Mouse (Mus musculus) liver, embryonic 14.5 days (tissue): ENCODE data around the gene Dmrtb1. TPM values are rescaled to one million over a fixed set of nuclear protein-coding genes. Genes with fewer than 3 reads are reported as not detected.

ENCODE experiments used
- ATAC-seq: fragments of 200-750 bp; cut with Nextera tagmentation; 2 replicates; pipeline ENCODE4 v1.8.0; 2017; ENCODE audit warnings: moderate number of reproducible peaks, mild to moderate bottlenecking, moderate library complexity; ENCODE audit not compliant: insufficient read depth
- DNase-seq, 3 experiments: peaks; one replicate each; pipeline ENCODE4 v3.0.0-alpha.2; 2012 to 2013; ENCODE audit warnings: low read depth in 3 of 3, low spot score in 3 of 3
- H3K27ac ChIP-seq: fragments of 300-500 bp; sonication (generic); 2 replicates; pipeline ENCODE4 v1.5.1; 2014; ENCODE audit warnings: moderate library complexity, mild to moderate bottlenecking, control low read depth, inconsistent platforms
- H3K27me3 ChIP-seq: fragments of 300-500 bp; sonication (generic); 2 replicates; pipeline ENCODE4 v1.6.1; 2014; ENCODE audit warnings: mild to moderate bottlenecking, low read length, moderate library complexity; ENCODE audit not compliant: control insufficient read depth, insufficient read depth
- H3K36me3 ChIP-seq: fragments of 300-500 bp; sonication (generic); replicated peaks from 2 replicates; pipeline ENCODE4 v1.6.1; 2014; ENCODE audit warnings: low read depth; ENCODE audit not compliant: control insufficient read depth, insufficient read depth
- H3K4me1 ChIP-seq, 2 experiments: fragments of 200-500 bp in 1 of 2; fragments of 300-500 bp in 1 of 2; sonication (generic) in 1 of 2; replicated peaks; 2 replicates each; pipeline ENCODE4 v1.6.1; 2012 to 2014; ENCODE audit warnings: antibody characterized with exemption in 1 of 2, inconsistent platforms in 1 of 2, low read length in 1 of 2; ENCODE audit not compliant: control insufficient read depth in 2 of 2, insufficient read depth in 2 of 2
- H3K4me2 ChIP-seq: fragments of 300-500 bp; sonication (generic); 2 replicates; pipeline ENCODE4 v1.6.1; 2014; ENCODE audit warnings: low read depth, mild to moderate bottlenecking, control low read depth, moderate library complexity
- H3K4me3 ChIP-seq, 2 experiments: fragments of 200-500 bp in 1 of 2; fragments of 300-500 bp in 1 of 2; sonication (generic) in 1 of 2; 2 replicates each; pipeline ENCODE4 v1.5.1; 2012 to 2014; ENCODE audit warnings: low read depth in 2 of 2, low read length in 2 of 2, mild to moderate bottlenecking in 2 of 2, control low read depth in 1 of 2, inconsistent platforms in 1 of 2, moderate library complexity in 1 of 2; ENCODE audit not compliant: insufficient read depth in 1 of 2
- H3K9ac ChIP-seq: fragments of 300-500 bp; sonication (generic); replicated peaks from 2 replicates; pipeline ENCODE4 v1.6.1; 2014; ENCODE audit warnings: mild to moderate bottlenecking, control low read depth, moderate library complexity
- H3K9me3 ChIP-seq: fragments of 300-500 bp; sonication (generic); 2 replicates; pipeline ENCODE4 v1.6.1; 2016; ENCODE audit warnings: low read length, mixed read lengths; ENCODE audit not compliant: control insufficient read depth
- CTCF ChIP-seq: IDR thresholded peaks from 2 replicates; pipeline ENCODE4 v1.5.1; 2016; ENCODE audit warnings: antibody characterized with exemption, low read depth, control low read depth
- EP300 ChIP-seq: IDR thresholded peaks from 2 replicates; pipeline ENCODE4 v1.6.1; 2016; ENCODE audit warnings: antibody characterized with exemption, low read depth
- WGBS: fragments of 180-500 bp; shearing (Covaris S2); extraction: QIAGEN DNeasy Blood & Tissue Kit; methylation state at CpG from one replicate; pipeline ENCODE4 v1.1.7; 2014; ENCODE audit not compliant: insufficient replicate concordance; 5-methylcytosine and 5-hydroxymethylcytosine counted together
- polyA plus RNA-seq, 2 experiments: library from polyadenylated mRNA; depleted of rRNA in 1 of 2; stranded (reverse) in 1 of 2; unstranded in 1 of 2; fragments of >200 nt; fragmentation: Nextera tagmentation in 1 of 2; extraction: Ambion mirVana in 1 of 2; gene quantifications; 2 replicates each; pipeline versions ENCODE4 v1.2.1 to v1.2.3; 2012 to 2014

Dmrtb1 gene
- polyA plus RNA-seq, 2 experiments: 0.03 TPM; not detected in 1

GRCm38 (mm10) chr4:107683006-107683756 lies 849 bp downstream of the Dmrtb1 start:
- no peak overlapping the region for H3K9ac ChIP-seq
- no peak overlapping the region for H3K4me2 ChIP-seq
- WGBS: 75% methylated on average over 37 of the region's 37 CpGs
- no peaks in the 10 kb centered on the region for H3K36me3 ChIP-seq
- TF ChIP-seq CTCF (no peak), EP300 (no peak)
- no peaks in the 10 kb centered on the region for H3K9me3 ChIP-seq
- DNase-seq (no peak), ATAC-seq (no peak)
- H3K27me3 ChIP-seq: no peaks in the 10 kb centered on the region
- no peaks in the 10 kb centered on the region for H3K4me1 ChIP-seq
- H3K27ac ChIP-seq: no peak overlapping the region
- no peak overlapping the region for H3K4me3 ChIP-seq

- H3K4me2 ChIP-seq: no peak overlapping the region
- TF ChIP-seq CTCF (no peak), EP300 (no peak)
- no peaks in the 10 kb centered on the region for H3K36me3 ChIP-seq
- DNase-seq: no peak
- 31% methylated on average over 9 of the region's 9 CpGs for WGBS
- H3K4me1 ChIP-seq: no peaks in the 10 kb centered on the region
- no peak overlapping the region for H3K4me3 ChIP-seq
- H3K27me3 ChIP-seq: no peaks in the 10 kb centered on the region
- no peak overlapping the region for H3K27ac ChIP-seq
- no peaks in the 10 kb centered on the region for H3K9me3 ChIP-seq
- ATAC-seq: no peak
- H3K9ac ChIP-seq: no peak overlapping the region
These were observed 2.8 kb downstream of the Dmrtb1 start for GRCm38 (mm10) chr4:107681099-107681849.

GRCm38 (mm10) chr4:107680311-107681098 lies 3.5 kb downstream of the Dmrtb1 start:
- no peaks in the 10 kb centered on the region for H3K36me3 ChIP-seq
- TF ChIP-seq CTCF (no peak), EP300 (no peak)
- no peak overlapping the region for H3K27ac ChIP-seq
- H3K4me2 ChIP-seq: no peak overlapping the region
- 43% methylated on average over 15 of the region's 15 CpGs for WGBS
- H3K9me3 ChIP-seq: no peaks in the 10 kb centered on the region
- H3K4me1 ChIP-seq: no peaks in the 10 kb centered on the region
- H3K27me3 ChIP-seq: no peaks in the 10 kb centered on the region
- H3K4me3 ChIP-seq: no peak overlapping the region
- ATAC-seq: no peak
- no peak for DNase-seq
- H3K9ac ChIP-seq: no peak overlapping the region

- no peak for ATAC-seq
- peaks cover 7% of the 10 kb centered on the region for H3K27me3 ChIP-seq
- no peak overlapping the region for H3K4me3 ChIP-seq
- no peak overlapping the region for H3K9ac ChIP-seq
- no peaks in the 10 kb centered on the region for H3K36me3 ChIP-seq
- no peak overlapping the region for H3K27ac ChIP-seq
- TF ChIP-seq EP300: no peak
- no peak for TF ChIP-seq CTCF
- no peak for DNase-seq
- no peaks in the 10 kb centered on the region for H3K4me1 ChIP-seq
- WGBS: 47% methylated on average over 10 of the region's 10 CpGs
- no peaks in the 10 kb centered on the region for H3K9me3 ChIP-seq
- no peak overlapping the region for H3K4me2 ChIP-seq
These were observed 8.4 kb downstream of the Dmrtb1 start for GRCm38 (mm10) chr4:107675645-107676044.

- H3K4me2 ChIP-seq: no peak overlapping the region
- no peak overlapping the region for H3K9ac ChIP-seq
- ATAC-seq: no peak
- 22% methylated on average over 5 of the region's 5 CpGs for WGBS
- TF ChIP-seq EP300: no peak
- TF ChIP-seq CTCF: no peak
- H3K27me3 ChIP-seq: peaks cover 7% of the 10 kb centered on the region
- H3K9me3 ChIP-seq: no peaks in the 10 kb centered on the region
- DNase-seq: no peak
- H3K36me3 ChIP-seq: no peaks in the 10 kb centered on the region
- H3K27ac ChIP-seq: no peak overlapping the region
- H3K4me1 ChIP-seq: no peaks in the 10 kb centered on the region
- H3K4me3 ChIP-seq: no peak overlapping the region
These were observed 9.7 kb downstream of the Dmrtb1 start for GRCm38 (mm10) chr4:107674322-107674644.
